Mouse (Mus musculus) cerebellum, postnatal 36 days (tissue): ENCODE measurements around the gene Tecr.

Experiments used
- DNase-seq, 2 experiments: peaks; one replicate each; pipeline ENCODE4 v3.0.0; 2021 to 2022; ENCODE audit warnings: mixed read lengths in 2 of 2

Tecr gene

GRCm38 (mm10) chr8:83607661-83608397 lies at the start of gene Tecr, which contains the start of gene Dnajb1:
TSS of gene Tecr (minus strand) at chr8:83607971.
TSS of gene Dnajb1 (plus strand) at chr8:83608193.
- peak; percentile 99 to 100 for DNase-seq

GRCm38 (mm10) chr8:83656484-83657246 lies 48.9 kb upstream of the Tecr start:
- DNase-seq: no peak

- no peak for DNase-seq
Measured at GRCm38 (mm10) chr8:83656043-83656442, 48.3 kb upstream of the Tecr start.

GRCm38 (mm10) chr8:83654725-83655124 lies 47.0 kb upstream of the Tecr start:
- no peak for DNase-seq

- no peak for DNase-seq
Measured at GRCm38 (mm10) chr8:83653662-83654017, 45.9 kb upstream of the Tecr start.

GRCm38 (mm10) chr8:83652744-83653661 lies 45.2 kb upstream of the Tecr start:
- DNase-seq: no peak

GRCm38 (mm10) chr8:83652030-83652743 lies 44.4 kb upstream of the Tecr start, which contains the start of gene Gipc1:
TSS of gene Gipc1 (plus strand) at chr8:83652677.
- peak; percentile 92 to 97 for DNase-seq

GRCm38 (mm10) chr8:83649699-83650098 lies 41.9 kb upstream of the Tecr start:
- DNase-seq: no peak

GRCm38 (mm10) chr8:83648031-83648430 lies 40.3 kb upstream of the Tecr start:
- no peak for DNase-seq

GRCm38 (mm10) chr8:83647511-83647910 lies 39.7 kb upstream of the Tecr start:
- DNase-seq: no peak

GRCm38 (mm10) chr8:83639649-83640048 lies 31.9 kb upstream of the Tecr start:
- DNase-seq: no peak

GRCm38 (mm10) chr8:83638856-83639255 lies 31.1 kb upstream of the Tecr start:
- DNase-seq: no peak

- DNase-seq: no peak
Measured at GRCm38 (mm10) chr8:83632083-83632707, 24.4 kb upstream of the Tecr start.

- no peak for DNase-seq
Measured at GRCm38 (mm10) chr8:83625676-83626299, 18.0 kb upstream of the Tecr start.

GRCm38 (mm10) chr8:83624739-83625138 lies 17.0 kb upstream of the Tecr start:
- peak; percentile 45 to 46 for DNase-seq

GRCm38 (mm10) chr8:83623549-83623948 lies 15.8 kb upstream of the Tecr start:
- no peak for DNase-seq

- DNase-seq: peak; percentile 94 to 95
Measured at GRCm38 (mm10) chr8:83622389-83622989, 14.7 kb upstream of the Tecr start.

- DNase-seq: no peak
Measured at GRCm38 (mm10) chr8:83621691-83622388, 14.1 kb upstream of the Tecr start.

GRCm38 (mm10) chr8:83619568-83620285 lies 12.0 kb upstream of the Tecr start:
- no peak for DNase-seq

GRCm38 (mm10) chr8:83618566-83618965 lies 10.8 kb upstream of the Tecr start:
- DNase-seq: no peak
